Mouse (Mus musculus): ENCODE results near the gene Ccdc171. TPM values are rescaled to one million over a fixed set of nuclear protein-coding genes. Genes with fewer than 3 reads are reported as not detected.

Gene Ccdc171
- total and polyA plus RNA-seq, 2 experiments, result 1.4 to 6.8 TPM

DNA sequence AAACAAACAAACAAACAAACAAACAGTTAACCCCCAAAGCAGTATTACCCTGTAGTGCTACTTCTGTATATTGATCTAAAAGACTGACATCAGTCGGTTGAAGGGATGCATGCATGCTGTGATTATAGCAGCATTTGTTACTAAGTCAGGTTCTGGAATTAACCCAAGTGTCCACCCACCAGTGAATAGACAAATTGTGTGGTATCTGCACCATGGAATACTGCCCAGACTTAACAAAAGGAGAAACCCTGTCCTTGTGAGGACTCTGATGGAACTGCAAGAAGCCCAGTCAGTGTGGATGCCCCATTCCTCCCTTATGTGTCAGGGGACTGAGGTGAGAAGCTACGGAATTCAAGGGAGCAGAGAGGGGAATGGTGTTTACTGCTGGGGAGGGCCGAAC lies 336.4 kb downstream of the Ccdc171 start:
- no peaks in the 10 kb centered on the region for H3K79me2 ChIP-seq (ENCODE audit: control insufficient read depth, insufficient read depth, low read length)
- peaks cover 1% of the 10 kb centered on the region; the same call in 1 of the 2 replicates for H3K36me3 ChIP-seq (ENCODE audit: control insufficient read depth, insufficient read depth, low read length)
- no peaks in the 10 kb centered on the region for H3K27me3 ChIP-seq (ENCODE audit: control insufficient read depth, insufficient read depth, low read length)
- WGBS, result 64% methylated on average over 3 of the region's 3 CpGs
- no peak for DNase-seq (ENCODE audit: extremely low read depth, low read depth, low spot score)
- H3K4me1 ChIP-seq (ENCODE audit: control insufficient read depth, insufficient read depth, low read length), result no peaks in the 10 kb centered on the region
- H3K27ac ChIP-seq (replicated peaks; ENCODE audit: insufficient read depth, low read depth, low read length), result no peak overlapping the region
- no peak overlapping the region for H3K9ac ChIP-seq (ENCODE audit: low read depth, low read length)
- TF ChIP-seq POLR2A (IDR thresholded peaks at IDR 0.05; ENCODE audit: extremely low read depth, insufficient read depth, low read length), result no peak
- no peak for TF ChIP-seq CTCF (IDR thresholded peaks at IDR 0.05; ENCODE audit: low read depth, low read length)
- H3K4me3 ChIP-seq (ENCODE audit: insufficient read depth, low read depth, low read length), result no peak overlapping the region

DNA sequence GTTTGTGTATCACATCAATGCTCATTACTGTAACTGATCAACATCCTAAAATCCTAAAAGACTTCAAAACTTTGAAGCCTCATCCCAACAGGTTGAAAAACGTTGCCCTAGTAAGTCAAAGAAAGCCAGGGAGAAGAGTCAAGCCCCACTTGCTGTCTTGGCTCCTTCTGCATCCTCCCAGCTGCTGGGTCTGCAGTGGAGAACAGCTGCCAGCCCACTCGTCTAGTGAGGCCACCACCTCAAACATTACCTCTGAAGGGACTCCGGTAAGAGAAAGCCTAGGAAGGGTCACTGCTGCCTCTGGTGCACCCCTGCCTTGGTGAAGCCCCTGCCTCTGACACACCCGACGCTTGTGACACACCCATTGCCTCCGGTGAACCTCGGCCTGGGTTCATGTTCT lies 336.9 kb downstream of the Ccdc171 start:
- H3K4me3 ChIP-seq (ENCODE audit: insufficient read depth, low read depth, low read length), result no peak overlapping the region
- no peak for DNase-seq (ENCODE audit: extremely low read depth, low read depth, low spot score)

GRCm38 (mm10) chr4:83876600-83876999 lies 351.3 kb downstream of the Ccdc171 start:
- no peak for TF ChIP-seq POLR2A (IDR thresholded peaks at IDR 0.05; ENCODE audit: extremely low read depth, insufficient read depth, low read length)
- TF ChIP-seq CTCF (IDR thresholded peaks at IDR 0.05; ENCODE audit: low read depth, low read length), result peak; percentile 20; the same call in 1 of the 2 replicates
- no peak overlapping the region for H3K4me3 ChIP-seq (ENCODE audit: insufficient read depth, low read depth, low read length)
- H3K9ac ChIP-seq (ENCODE audit: low read depth, low read length), result no peak overlapping the region
- DNase-seq (ENCODE audit: extremely low read depth, low read depth, low spot score), result no peak
- no peaks in the 10 kb centered on the region for H3K79me2 ChIP-seq (ENCODE audit: control insufficient read depth, insufficient read depth, low read length)
- H3K27me3 ChIP-seq (ENCODE audit: control insufficient read depth, insufficient read depth, low read length), result no peaks in the 10 kb centered on the region
- H3K36me3 ChIP-seq (ENCODE audit: control insufficient read depth, insufficient read depth, low read length), result no peaks in the 10 kb centered on the region
- WGBS, result 62% methylated on average over 7 of the region's 7 CpGs
- H3K4me1 ChIP-seq (ENCODE audit: control insufficient read depth, insufficient read depth, low read length), result no peaks in the 10 kb centered on the region
- H3K27ac ChIP-seq (replicated peaks; ENCODE audit: insufficient read depth, low read depth, low read length), result no peak overlapping the region

More for the DNA sequence above, 336.9 kb downstream of the Ccdc171 start:
- 75% methylated on average over 7 of the region's 7 CpGs for WGBS
- H3K27ac ChIP-seq (replicated peaks; ENCODE audit: insufficient read depth, low read depth, low read length), result no peak overlapping the region
- peaks cover 1% of the 10 kb centered on the region; the same call in 1 of the 2 replicates for H3K36me3 ChIP-seq (ENCODE audit: control insufficient read depth, insufficient read depth, low read length)
- no peaks in the 10 kb centered on the region for H3K27me3 ChIP-seq (ENCODE audit: control insufficient read depth, insufficient read depth, low read length)
- H3K79me2 ChIP-seq (ENCODE audit: control insufficient read depth, insufficient read depth, low read length), result no peaks in the 10 kb centered on the region
- no peak overlapping the region for H3K9ac ChIP-seq (ENCODE audit: low read depth, low read length)
- H3K4me1 ChIP-seq (ENCODE audit: control insufficient read depth, insufficient read depth, low read length), result no peaks in the 10 kb centered on the region
- no peak for TF ChIP-seq POLR2A (IDR thresholded peaks at IDR 0.05; ENCODE audit: extremely low read depth, insufficient read depth, low read length)
- TF ChIP-seq CTCF (IDR thresholded peaks at IDR 0.05; ENCODE audit: low read depth, low read length), result no peak

DNA sequence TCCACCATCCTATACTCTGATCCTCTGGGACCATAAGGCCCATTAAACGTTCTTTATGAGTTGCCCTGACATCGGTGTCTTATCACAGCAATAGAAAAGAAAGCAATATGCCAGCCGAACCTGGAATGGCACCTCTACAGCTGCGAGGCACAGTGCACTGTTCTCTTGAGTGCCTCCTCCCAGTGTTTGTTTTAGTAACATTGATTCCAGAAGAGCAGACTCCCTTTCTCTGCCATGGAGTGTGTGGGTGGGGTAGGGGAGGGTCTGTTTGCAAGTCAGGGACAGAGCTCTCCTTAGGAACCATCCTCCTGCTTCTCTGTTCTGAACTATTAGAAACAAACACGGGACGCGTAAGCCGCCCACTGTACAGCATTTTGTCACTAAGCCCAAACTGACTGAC lies 352.9 kb downstream of the Ccdc171 start:
- H3K79me2 ChIP-seq (ENCODE audit: control insufficient read depth, insufficient read depth, low read length), result no peaks in the 10 kb centered on the region
- H3K4me1 ChIP-seq (ENCODE audit: control insufficient read depth, insufficient read depth, low read length), result no peaks in the 10 kb centered on the region
- H3K27me3 ChIP-seq (ENCODE audit: control insufficient read depth, insufficient read depth, low read length), result no peaks in the 10 kb centered on the region
- WGBS, result 77% methylated on average over 8 of the region's 8 CpGs
- H3K4me3 ChIP-seq (ENCODE audit: insufficient read depth, low read depth, low read length), result no peak overlapping the region
- H3K36me3 ChIP-seq (ENCODE audit: control insufficient read depth, insufficient read depth, low read length), result no peaks in the 10 kb centered on the region
- no peak overlapping the region for H3K27ac ChIP-seq (replicated peaks; ENCODE audit: insufficient read depth, low read depth, low read length)
- TF ChIP-seq CTCF (IDR thresholded peaks at IDR 0.05; ENCODE audit: low read depth, low read length), result no peak
- TF ChIP-seq POLR2A (IDR thresholded peaks at IDR 0.05; ENCODE audit: extremely low read depth, insufficient read depth, low read length), result no peak
- no peak for DNase-seq (ENCODE audit: extremely low read depth, low read depth, low spot score)
- no peak overlapping the region for H3K9ac ChIP-seq (ENCODE audit: low read depth, low read length)

DNA sequence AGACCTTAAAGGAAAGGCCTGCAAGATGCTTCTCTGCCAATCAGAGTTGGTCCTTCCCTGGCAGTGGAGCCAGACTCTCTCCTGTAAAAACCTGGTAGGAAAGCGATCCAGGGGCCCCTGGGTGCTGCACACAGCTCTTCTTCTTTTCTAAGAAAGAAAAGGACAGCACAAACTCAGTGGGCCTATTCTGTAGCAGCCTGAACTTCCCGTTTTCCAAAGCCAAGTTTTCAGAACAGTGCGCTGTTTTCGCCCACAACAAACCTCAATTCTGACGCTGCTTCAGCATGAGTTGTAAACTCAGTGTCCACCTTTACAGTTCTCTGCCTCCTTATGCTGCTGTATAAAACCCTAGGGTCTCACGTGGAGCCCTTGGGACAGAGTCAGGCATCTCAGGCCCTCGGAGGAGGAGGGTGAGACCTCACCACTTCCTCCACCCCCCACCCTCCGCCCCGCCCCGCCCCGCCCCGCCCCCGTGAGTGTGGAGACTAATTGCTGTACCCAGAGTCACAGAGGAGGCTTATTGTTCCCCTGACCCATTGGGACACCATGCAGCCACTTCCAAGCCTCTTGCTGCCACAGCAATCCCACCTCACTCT lies 363.2 kb downstream of the Ccdc171 start:
- H3K27ac ChIP-seq (replicated peaks; ENCODE audit: insufficient read depth, low read depth, low read length), result no peak overlapping the region
- no peak overlapping the region for H3K4me3 ChIP-seq (ENCODE audit: insufficient read depth, low read depth, low read length)
- 54% methylated on average over 13 of the region's 13 CpGs for WGBS
- DNase-seq (ENCODE audit: extremely low read depth, low read depth, low spot score), result no peak
- no peak overlapping the region for H3K9ac ChIP-seq (ENCODE audit: low read depth, low read length)
- H3K4me1 ChIP-seq (ENCODE audit: control insufficient read depth, insufficient read depth, low read length), result no peaks in the 10 kb centered on the region
- TF ChIP-seq POLR2A (IDR thresholded peaks at IDR 0.05; ENCODE audit: extremely low read depth, insufficient read depth, low read length), result no peak
- no peak for TF ChIP-seq CTCF (IDR thresholded peaks at IDR 0.05; ENCODE audit: low read depth, low read length)
- no peaks in the 10 kb centered on the region; the same call in 1 of the 2 replicates for H3K27me3 ChIP-seq (ENCODE audit: control insufficient read depth, insufficient read depth, low read length)
- H3K79me2 ChIP-seq (ENCODE audit: control insufficient read depth, insufficient read depth, low read length), result no peaks in the 10 kb centered on the region
- no peaks in the 10 kb centered on the region for H3K36me3 ChIP-seq (ENCODE audit: control insufficient read depth, insufficient read depth, low read length)

GRCm38 (mm10) chr4:83902081-83902645 lies 376.8 kb downstream of the Ccdc171 start:
- Histone ChIP-seq H3K4me3 (ENCODE audit: insufficient read depth, low read depth, low read length) (no peak overlapping the region), H3K79me2 (ENCODE audit: control insufficient read depth, insufficient read depth, low read length) (no peaks in the 10 kb centered on the region), H3K36me3 (ENCODE audit: control insufficient read depth, insufficient read depth, low read length) (no peaks in the 10 kb centered on the region), H3K27ac (replicated peaks; ENCODE audit: insufficient read depth, low read depth, low read length) (no peak overlapping the region), H3K9ac (ENCODE audit: low read depth, low read length) (no peak overlapping the region), H3K27me3 (ENCODE audit: control insufficient read depth, insufficient read depth, low read length) (no peaks in the 10 kb centered on the region), H3K4me1 (ENCODE audit: control insufficient read depth, insufficient read depth, low read length) (no peaks in the 10 kb centered on the region)
- WGBS, result 84% methylated on average over 9 of the region's 9 CpGs
- TF ChIP-seq POLR2A (IDR thresholded peaks at IDR 0.05; ENCODE audit: extremely low read depth, insufficient read depth, low read length), result no peak
- no peak for TF ChIP-seq CTCF (IDR thresholded peaks at IDR 0.05; ENCODE audit: low read depth, low read length)
- no peak for DNase-seq (ENCODE audit: extremely low read depth, low read depth, low spot score)

Other genes starting within 250 kb of the Ccdc171 start
- gene Ttc39b, start 201.3 kb upstream of the Ccdc171 start, total RNA-seq (2014; rRNA removed), result 21.0 and 21.3 TPM in 2 replicates
- 6.5 and 6.7 TPM in 2 replicates for gene Ttc39b, start 201.3 kb upstream of the Ccdc171 start, polyA plus RNA-seq (2012; rRNA removed)
- 11.1 and 11.5 TPM in 2 replicates for gene Snapc3, start 107.8 kb upstream of the Ccdc171 start, total RNA-seq (2014; rRNA removed)
- gene Snapc3, start 107.8 kb upstream of the Ccdc171 start, polyA plus RNA-seq (2012; rRNA removed), result 4.2 and 5.2 TPM in 2 replicates
- 16.0 and 17.7 TPM in 2 replicates for gene Psip1, start 39.1 kb upstream of the Ccdc171 start, total RNA-seq (2014; rRNA removed)
- 4.4 and 6.9 TPM in 2 replicates for gene Psip1, start 39.1 kb upstream of the Ccdc171 start, polyA plus RNA-seq (2012; rRNA removed)

All from liver, adult 2 months (tissue).